Mouse (Mus musculus): ENCODE data around the gene Nck1.

Gene Nck1

GRCm38 (mm10) chr9:100535618-100536262 lies 10.2 kb downstream of the Nck1 start:
- DNase-seq (ENCODE audit: low read depth, low spot score), result no peak

- no peak for DNase-seq (ENCODE audit: low read depth, low spot score)
These were observed 11.2 kb downstream of the Nck1 start for GRCm38 (mm10) chr9:100534686-100535085.

GRCm38 (mm10) chr9:100532847-100533505 lies 13.0 kb downstream of the Nck1 start:
- no peak for DNase-seq (ENCODE audit: low read depth, low spot score)

- no peak for DNase-seq (ENCODE audit: low read depth, low spot score)
These were observed 14.6 kb downstream of the Nck1 start for GRCm38 (mm10) chr9:100531296-100531695.

- DNase-seq (ENCODE audit: low read depth, low spot score), result no peak
These were observed 20.7 kb downstream of the Nck1 start for GRCm38 (mm10) chr9:100525225-100525624.

GRCm38 (mm10) chr9:100522029-100522428 lies 23.9 kb downstream of the Nck1 start:
- DNase-seq (ENCODE audit: low read depth, low spot score), result no peak

GRCm38 (mm10) chr9:100520586-100520985 lies 25.3 kb downstream of the Nck1 start:
- peak; percentile 76 for DNase-seq (ENCODE audit: low read depth, low spot score)

- DNase-seq (ENCODE audit: low read depth, low spot score), result no peak
These were observed 25.9 kb downstream of the Nck1 start for GRCm38 (mm10) chr9:100520012-100520411.

- no peak for DNase-seq (ENCODE audit: low read depth, low spot score)
These were observed 38.4 kb downstream of the Nck1 start for GRCm38 (mm10) chr9:100507581-100507980.

GRCm38 (mm10) chr9:100506652-100507051 lies 39.3 kb downstream of the Nck1 start:
- no peak for DNase-seq (ENCODE audit: low read depth, low spot score)

GRCm38 (mm10) chr9:100505498-100505897 lies 40.4 kb downstream of the Nck1 start:
- no peak for DNase-seq (ENCODE audit: low read depth, low spot score)

GRCm38 (mm10) chr9:100493611-100494261 lies 52.2 kb downstream of the Nck1 start:
- no peak for DNase-seq (ENCODE audit: low read depth, low spot score)

- no peak for DNase-seq (ENCODE audit: low read depth, low spot score)
These were observed 54.5 kb downstream of the Nck1 start for GRCm38 (mm10) chr9:100491424-100491823.

GRCm38 (mm10) chr9:100488969-100489368 lies 57.0 kb downstream of the Nck1 start:
- no peak for DNase-seq (ENCODE audit: low read depth, low spot score)

- DNase-seq (ENCODE audit: low read depth, low spot score), result no peak
These were observed 57.7 kb downstream of the Nck1 start for GRCm38 (mm10) chr9:100488056-100488713.

- no peak for DNase-seq (ENCODE audit: low read depth, low spot score)
These were observed 59.5 kb downstream of the Nck1 start, which contains the start of gene Il20rb for GRCm38 (mm10) chr9:100486431-100486830. Gene Il20rb (minus strand): TSS chr9:100486788.

GRCm38 (mm10) chr9:100483318-100483717 lies 62.6 kb downstream of the Nck1 start:
- DNase-seq (ENCODE audit: low read depth, low spot score), result no peak

- DNase-seq (ENCODE audit: low read depth, low spot score), result no peak
These were observed 64.3 kb downstream of the Nck1 start for GRCm38 (mm10) chr9:100481626-100482025.

GRCm38 (mm10) chr9:100474056-100474455 lies 71.9 kb downstream of the Nck1 start:
- DNase-seq (ENCODE audit: low read depth, low spot score), result no peak

- no peak for DNase-seq (ENCODE audit: low read depth, low spot score)
These were observed 72.6 kb downstream of the Nck1 start for GRCm38 (mm10) chr9:100473361-100473760.

GRCm38 (mm10) chr9:100472931-100473330 lies 73.0 kb downstream of the Nck1 start:
- no peak for DNase-seq (ENCODE audit: low read depth, low spot score)

GRCm38 (mm10) chr9:100471605-100471953 lies 74.4 kb downstream of the Nck1 start:
- no peak for DNase-seq (ENCODE audit: low read depth, low spot score)

All from ES-CJ7 (cell line).